Mouse (Mus musculus) adrenal gland, adult (tissue): ENCODE measurements around the gene Chd1.

ENCODE experiments used
- DNase-seq, 2 experiments: peaks; one replicate each; pipeline ENCODE4 v3.0.0; 2022 to 2023; ENCODE audit warnings: low spot score in 1 of 2; ENCODE audit not compliant: inconsistent age in 2 of 2

Chd1 gene

GRCm38 (mm10) chr17:15808468-15809374 is 104.0 kb downstream of the Chd1 start:
- peak in 1 of 2 experiments; percentile 30 for DNase-seq

GRCm38 (mm10) chr17:15809949-15810348 is 105.2 kb downstream of the Chd1 start:
- peak in 1 of 2 experiments; percentile 27 for DNase-seq

GRCm38 (mm10) chr17:15812136-15812778 is 107.5 kb downstream of the Chd1 start:
- DNase-seq: no peak

- DNase-seq: no peak
These were observed 109.0 kb downstream of the Chd1 start for GRCm38 (mm10) chr17:15813658-15814212.

- DNase-seq: no peak
These were observed 110.7 kb downstream of the Chd1 start for GRCm38 (mm10) chr17:15815312-15816018.

GRCm38 (mm10) chr17:15816379-15817095 is 111.8 kb downstream of the Chd1 start:
- DNase-seq: no peak

GRCm38 (mm10) chr17:15817096-15817450 is 112.3 kb downstream of the Chd1 start:
- no peak for DNase-seq

- no peak for DNase-seq
These were observed 112.9 kb downstream of the Chd1 start for GRCm38 (mm10) chr17:15817634-15818033.

GRCm38 (mm10) chr17:15818372-15818771 is 113.6 kb downstream of the Chd1 start:
- DNase-seq: no peak

- DNase-seq: no peak
These were observed 115.4 kb downstream of the Chd1 start for GRCm38 (mm10) chr17:15820146-15820545.

GRCm38 (mm10) chr17:15820761-15821160 is 116.0 kb downstream of the Chd1 start:
- DNase-seq: no peak

GRCm38 (mm10) chr17:15821706-15822105 is 116.9 kb downstream of the Chd1 start:
- no peak for DNase-seq
